Mouse (Mus musculus) neural tube, embryonic 14.5 days (tissue): ENCODE data around the gene Ptch1. TPM values are rescaled to one million over a fixed set of nuclear protein-coding genes. Genes with fewer than 3 reads are reported as not detected.

Experiments
- ATAC-seq: fragments of 200-750 bp; cut with Nextera tagmentation; 2 replicates; pipeline ENCODE4 v1.8.0; 2017; ENCODE audit warnings: low read depth, mild to moderate bottlenecking, moderate TSS enrichment, moderate library complexity
- H3K27ac ChIP-seq: fragments of 300-500 bp; sonication (generic); 2 replicates; pipeline ENCODE4 v1.5.1; 2014; ENCODE audit warnings: low read depth, mild to moderate bottlenecking, control low read depth, low read length, moderate library complexity, mixed read lengths
- H3K27me3 ChIP-seq: fragments of 300-500 bp; sonication (generic); 2 replicates; pipeline ENCODE4 v1.6.1; 2014; ENCODE audit warnings: low read length; ENCODE audit not compliant: control insufficient read depth, insufficient read depth
- H3K36me3 ChIP-seq: fragments of 300-500 bp; sonication (generic); 2 replicates; pipeline ENCODE4 v1.6.1; 2014; ENCODE audit warnings: low read length, mixed read lengths; ENCODE audit not compliant: control insufficient read depth, insufficient read depth
- H3K4me1 ChIP-seq: fragments of 300-500 bp; sonication (generic); 2 replicates; pipeline ENCODE4 v1.6.1; 2014; ENCODE audit warnings: low read length; ENCODE audit not compliant: control insufficient read depth, insufficient read depth
- H3K4me2 ChIP-seq: fragments of 300-500 bp; sonication (generic); 2 replicates; pipeline ENCODE4 v1.6.1; 2014; ENCODE audit warnings: mild to moderate bottlenecking, low read depth, low read length, control low read depth
- H3K4me3 ChIP-seq: fragments of 300-500 bp; sonication (generic); 2 replicates; pipeline ENCODE4 v1.5.1; 2014; ENCODE audit warnings: low read depth, low read length, control low read depth, mixed read lengths
- H3K9ac ChIP-seq: fragments of 300-500 bp; sonication (generic); replicated peaks from 2 replicates; pipeline ENCODE4 v1.6.1; 2014; ENCODE audit warnings: low read depth, mild to moderate bottlenecking, control low read depth, low read length, mixed read lengths
- H3K9me3 ChIP-seq: fragments of 300-500 bp; sonication (generic); 2 replicates; pipeline ENCODE4 v1.6.1; 2016; ENCODE audit warnings: low read length; ENCODE audit not compliant: control insufficient read depth
- WGBS: fragments of 180-500 bp; shearing (Covaris S2); extraction: QIAGEN DNeasy Blood & Tissue Kit; methylation state at CpG from one replicate; pipeline ENCODE4 v1.1.7; 2014; 5-methylcytosine and 5-hydroxymethylcytosine counted together
- polyA plus RNA-seq: library from polyadenylated mRNA; unstranded; fragments of >200 nt; fragmentation: Nextera tagmentation; extraction: Ambion mirVana; gene quantifications from 2 replicates; pipeline ENCODE4 v1.2.1, GENCODE M21; 2014

Ptch1 gene
- polyA plus RNA-seq, 1 experiment from 2014 or later, result 26.4 TPM

- 0 out of 2 replicates have a peak, but pooled peaks cover 3% of the 10 kb centered on the region for H3K27me3 ChIP-seq
- H3K4me3 ChIP-seq, result peak overlapping the region; percentile 84
- peak overlapping the region; percentile 96 for H3K9ac ChIP-seq
- peak overlapping the region; percentile 82 for H3K4me2 ChIP-seq
- ATAC-seq, result peak; percentile 70
- H3K9me3 ChIP-seq, result no peaks in the 10 kb centered on the region
- H3K4me1 ChIP-seq, result peaks cover 16% of the 10 kb centered on the region; the same call in 1 of the 2 replicates
- WGBS, result under 1% methylated on average over 66 of the region's 67 CpGs
- no peaks in the 10 kb centered on the region for H3K36me3 ChIP-seq
- H3K27ac ChIP-seq, result peak overlapping the region; percentile 94
Measured at GRCm38 (mm10) chr13:63572453-63573255, 744 bp downstream of the Ptch1 start.

GRCm38 (mm10) chr13:63572111-63572452 lies 1.3 kb downstream of the Ptch1 start:
- WGBS, result 1% methylated on average over 12 of the region's 12 CpGs

DNA sequence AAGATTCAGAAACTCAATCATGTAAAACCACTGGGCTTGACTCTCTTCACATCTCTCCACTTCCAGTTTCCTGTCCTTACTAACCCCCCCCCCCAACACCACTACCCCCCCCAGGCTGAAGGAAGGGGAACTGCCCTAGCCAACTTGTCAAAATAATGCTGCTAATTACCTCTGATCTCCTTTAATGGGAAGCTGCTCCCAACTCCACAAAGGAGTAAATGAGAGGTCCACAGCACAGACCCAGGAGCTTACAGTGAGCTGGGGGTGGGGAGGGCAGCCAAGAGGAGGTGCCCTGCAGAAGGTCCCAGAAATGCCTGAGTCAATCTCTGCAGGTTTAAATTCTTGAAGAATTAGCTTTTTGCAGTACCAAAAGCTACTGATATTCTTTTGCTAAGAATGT lies 2.9 kb downstream of the Ptch1 start:
- H3K27me3 ChIP-seq, result 0 out of 2 replicates have a peak, but pooled peaks cover 3% of the 10 kb centered on the region
- H3K4me2 ChIP-seq, result peak overlapping the region; percentile 82
- H3K9me3 ChIP-seq, result no peaks in the 10 kb centered on the region
- peak overlapping the region; percentile 34; the same call in 1 of the 2 replicates for H3K9ac ChIP-seq
- no peaks in the 10 kb centered on the region for H3K36me3 ChIP-seq
- ATAC-seq, result no peak
- peak overlapping the region; percentile 84 for H3K4me3 ChIP-seq
- H3K4me1 ChIP-seq, result peaks cover 16% of the 10 kb centered on the region; the same call in 1 of the 2 replicates
- H3K27ac ChIP-seq, result no peak overlapping the region

More at GRCm38 (mm10) chr13:63572111-63572452, 1.3 kb downstream of the Ptch1 start:
- Histone ChIP-seq H3K27me3 (0 out of 2 replicates have a peak, but pooled peaks cover 3% of the 10 kb centered on the region), H3K4me1 (peaks cover 16% of the 10 kb centered on the region; the same call in 1 of the 2 replicates), H3K36me3 (no peaks in the 10 kb centered on the region), H3K4me3 (peak overlapping the region; percentile 84), H3K9me3 (no peaks in the 10 kb centered on the region), H3K27ac (peak overlapping the region; percentile 94), H3K4me2 (peak overlapping the region; percentile 82), H3K9ac (peak overlapping the region; percentile 96)
- ATAC-seq, result peak; percentile 12; the same call in 1 of the 2 replicates

GRCm38 (mm10) chr13:63569396-63569756 lies 4.0 kb downstream of the Ptch1 start:
- Histone ChIP-seq H3K9me3 (no peaks in the 10 kb centered on the region), H3K4me1 (peaks cover 16% of the 10 kb centered on the region; the same call in 1 of the 2 replicates), H3K27ac (no peak overlapping the region), H3K36me3 (no peaks in the 10 kb centered on the region), H3K27me3 (0 out of 2 replicates have a peak, but pooled peaks cover 3% of the 10 kb centered on the region), H3K4me2 (peak overlapping the region; percentile 96; the same call in 1 of the 2 replicates), H3K4me3 (peak overlapping the region; percentile 2; the same call in 1 of the 2 replicates), H3K9ac (peak overlapping the region; percentile 32; the same call in 1 of the 2 replicates)
- WGBS, result 13% methylated on average over 5 of the region's 5 CpGs
- ATAC-seq, result no peak

DNA sequence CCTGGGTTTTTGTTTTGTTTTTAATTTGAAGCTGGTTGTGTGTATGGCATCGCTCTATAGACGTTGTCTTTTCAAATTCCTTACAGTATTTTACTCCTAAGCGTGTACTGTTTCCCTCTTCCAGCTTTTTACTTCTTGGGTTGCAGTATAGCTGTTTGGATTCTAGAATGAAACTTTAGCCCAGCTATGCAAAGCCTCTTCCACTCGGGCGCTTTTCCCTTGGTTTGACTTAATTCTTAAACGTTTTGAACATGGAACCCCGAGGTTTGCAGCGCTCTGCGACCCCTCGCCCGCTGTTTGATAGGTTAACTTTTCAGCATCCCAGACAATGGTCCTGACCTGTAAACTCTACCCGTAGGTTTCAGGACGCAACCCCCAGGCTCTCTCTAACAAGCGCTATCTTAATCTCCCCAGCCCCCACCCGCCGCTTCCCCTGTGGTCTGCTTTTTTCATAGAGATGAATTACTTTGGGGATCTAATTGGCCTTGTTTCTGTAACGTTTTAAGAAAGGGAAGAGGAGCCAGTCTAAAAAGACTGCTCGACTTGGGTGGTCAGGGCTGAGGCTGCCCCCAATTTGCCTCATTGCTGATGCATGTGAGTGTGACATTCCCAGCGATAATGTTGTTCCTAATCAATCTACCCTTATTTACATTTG lies 4.5 kb downstream of the Ptch1 start:
- 3% methylated on average over 19 of the region's 19 CpGs for WGBS
- Histone ChIP-seq H3K27ac (no peak overlapping the region; the same call in 1 of the 2 replicates), H3K4me1 (peaks cover 16% of the 10 kb centered on the region; the same call in 1 of the 2 replicates), H3K4me2 (peak overlapping the region; percentile 96), H3K36me3 (no peaks in the 10 kb centered on the region), H3K9ac (peak overlapping the region; percentile 32; the same call in 1 of the 2 replicates), H3K9me3 (no peaks in the 10 kb centered on the region), H3K27me3 (0 out of 2 replicates have a peak, but pooled peaks cover 3% of the 10 kb centered on the region), H3K4me3 (peak overlapping the region; percentile 89)
- ATAC-seq, result no peak

DNA sequence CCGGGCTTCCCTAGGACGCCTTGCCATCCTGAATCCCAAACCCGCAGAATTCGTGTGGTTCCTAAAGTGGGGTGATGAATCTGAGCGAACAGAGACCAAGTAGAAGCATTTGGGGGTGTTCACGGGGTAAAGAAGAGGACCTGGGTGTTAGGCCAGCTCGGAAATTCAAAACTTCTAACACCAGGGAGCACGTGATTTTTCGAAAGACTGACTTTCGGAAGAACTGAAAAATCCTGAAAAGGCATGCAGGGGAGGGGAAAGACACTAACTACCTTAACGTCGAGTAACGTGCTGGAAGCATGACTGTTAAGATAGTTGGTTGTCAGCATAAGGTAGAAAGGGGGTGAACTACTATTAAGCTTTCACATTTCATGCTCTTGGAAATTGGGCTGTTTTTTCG lies 5.1 kb downstream of the Ptch1 start:
- ATAC-seq, result no peak

GRCm38 (mm10) chr13:63567677-63568293 lies 5.6 kb downstream of the Ptch1 start:
- peak overlapping the region; percentile 96 for H3K4me2 ChIP-seq
- peak overlapping the region; percentile 85 for H3K27ac ChIP-seq
- under 1% methylated on average over 62 of the region's 62 CpGs for WGBS
- peak overlapping the region; percentile 89 for H3K4me3 ChIP-seq
- 0 out of 2 replicates have a peak, but pooled peaks cover 3% of the 10 kb centered on the region for H3K27me3 ChIP-seq
- peak overlapping the region; percentile 69 for H3K9ac ChIP-seq
- peak; percentile 80 for ATAC-seq
- peaks cover 16% of the 10 kb centered on the region; the same call in 1 of the 2 replicates for H3K4me1 ChIP-seq
- H3K36me3 ChIP-seq, result no peaks in the 10 kb centered on the region
- no peaks in the 10 kb centered on the region for H3K9me3 ChIP-seq

More for the DNA sequence above, 5.1 kb downstream of the Ptch1 start:
- H3K4me2 ChIP-seq, result peak overlapping the region; percentile 96
- H3K27me3 ChIP-seq, result 0 out of 2 replicates have a peak, but pooled peaks cover 3% of the 10 kb centered on the region
- peak overlapping the region; percentile 85 for H3K27ac ChIP-seq
- peak overlapping the region; percentile 89 for H3K4me3 ChIP-seq
- no peaks in the 10 kb centered on the region for H3K36me3 ChIP-seq
- peaks cover 16% of the 10 kb centered on the region; the same call in 1 of the 2 replicates for H3K4me1 ChIP-seq
- H3K9ac ChIP-seq, result peak overlapping the region; percentile 69
- WGBS, result 0% methylated on average over 14 of the region's 14 CpGs
- H3K9me3 ChIP-seq, result no peaks in the 10 kb centered on the region
